Mouse (Mus musculus): ENCODE measurements around the gene Nav2.

- TF ChIP-seq CTCF (IDR thresholded peaks at IDR 0.05; ENCODE audit: low read depth, low read length) (no peak), POLR2A (IDR thresholded peaks at IDR 0.05; ENCODE audit: insufficient read depth, low read length) (no peak)
Measured at GRCm38 (mm10) chr7:49078930-49079329, 170.4 kb downstream of the Nav2 start.

Data from ES-Bruce4 (cell line).